Mouse (Mus musculus): ENCODE results near the gene Ubxn11. TPM values are rescaled to one million over a fixed set of nuclear protein-coding genes. Genes with fewer than 3 reads are reported as not detected.

Ubxn11 gene
- polyA plus RNA-seq, 1 experiment from 2014 or later, result 4.4 TPM

DNA sequence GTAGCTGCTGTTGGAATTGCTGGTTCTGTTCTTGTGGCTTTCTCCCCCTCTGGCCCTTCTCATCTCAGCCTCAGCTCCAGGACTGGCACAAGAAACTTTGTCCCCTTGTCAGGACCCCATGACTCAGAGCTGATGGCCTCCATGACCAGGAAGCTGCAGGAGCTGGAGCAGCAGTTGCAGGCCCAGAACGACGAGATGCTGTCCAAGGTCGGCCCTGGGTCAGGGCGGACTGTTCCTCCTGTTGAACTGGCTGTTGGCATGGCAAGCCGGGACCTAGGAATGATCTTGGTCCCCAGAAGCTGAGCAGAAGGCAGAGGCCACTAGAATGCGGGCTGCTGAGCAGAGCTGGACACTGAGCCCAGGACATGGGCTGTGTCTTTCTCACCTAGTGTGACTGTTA, 10.0 kb downstream of the Ubxn11 start:
- Histone ChIP-seq H3K4me3 (replicated peaks) (no peak overlapping the region), H3K9ac (no peak overlapping the region), H3K9me3 (no peaks in the 10 kb centered on the region), H3K36me3 (no peaks in the 10 kb centered on the region), H3K4me1 (replicated peaks) (peaks cover 35% of the 10 kb centered on the region), H3K27me3 (replicated peaks) (no peaks in the 10 kb centered on the region), H3K27ac (no peak overlapping the region), H3K4me2 (replicated peaks) (no peak overlapping the region)
- WGBS, result 60% methylated on average over 6 of the region's 6 CpGs
- no peak for ATAC-seq

DNA sequence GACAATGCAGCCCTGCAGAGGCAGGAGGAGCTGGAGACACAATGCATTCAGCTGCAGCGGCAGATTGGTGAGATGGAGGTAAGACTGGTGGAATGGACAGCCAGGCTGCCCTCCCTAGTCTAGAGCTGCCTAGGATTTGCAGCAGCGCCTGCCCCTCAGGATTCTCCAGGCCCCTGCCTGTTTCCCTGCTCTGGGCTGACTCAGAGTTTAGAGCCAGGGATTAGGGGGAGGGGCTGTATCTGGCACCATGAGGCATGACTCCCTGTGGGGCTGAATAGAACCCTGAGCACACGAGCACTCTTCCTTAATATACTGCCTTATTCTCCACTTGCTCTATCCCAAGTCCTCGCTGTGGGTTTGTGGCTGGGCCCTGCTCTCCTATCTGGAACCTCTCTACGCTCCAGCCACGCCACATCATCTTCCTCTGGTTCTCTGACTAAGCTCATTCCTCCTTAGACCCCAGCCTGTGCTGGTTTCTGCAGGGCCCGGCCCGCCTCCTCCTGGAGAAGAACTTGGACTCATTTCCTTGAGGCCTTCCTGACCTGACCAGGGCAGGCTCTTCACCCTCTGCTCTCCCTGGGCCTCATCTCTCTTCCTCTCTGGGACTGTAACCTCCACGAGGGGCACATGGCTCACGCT, 11.1 kb downstream of the Ubxn11 start:
- no peaks in the 10 kb centered on the region for H3K36me3 ChIP-seq
- no peak; the same call in 1 of the 2 replicates for ATAC-seq
- 0 out of 2 replicates have a peak overlapping the region, but pooled peaks have one; percentile 10 for H3K9ac ChIP-seq
- H3K27me3 ChIP-seq (replicated peaks), result no peaks in the 10 kb centered on the region
- no peak overlapping the region for H3K27ac ChIP-seq
- no peak overlapping the region for H3K4me2 ChIP-seq (replicated peaks)
- no peak overlapping the region for H3K4me3 ChIP-seq (replicated peaks)
- WGBS, result 60% methylated on average over 10 of the region's 10 CpGs
- H3K4me1 ChIP-seq (replicated peaks), result peaks cover 38% of the 10 kb centered on the region
- no peaks in the 10 kb centered on the region for H3K9me3 ChIP-seq

DNA sequence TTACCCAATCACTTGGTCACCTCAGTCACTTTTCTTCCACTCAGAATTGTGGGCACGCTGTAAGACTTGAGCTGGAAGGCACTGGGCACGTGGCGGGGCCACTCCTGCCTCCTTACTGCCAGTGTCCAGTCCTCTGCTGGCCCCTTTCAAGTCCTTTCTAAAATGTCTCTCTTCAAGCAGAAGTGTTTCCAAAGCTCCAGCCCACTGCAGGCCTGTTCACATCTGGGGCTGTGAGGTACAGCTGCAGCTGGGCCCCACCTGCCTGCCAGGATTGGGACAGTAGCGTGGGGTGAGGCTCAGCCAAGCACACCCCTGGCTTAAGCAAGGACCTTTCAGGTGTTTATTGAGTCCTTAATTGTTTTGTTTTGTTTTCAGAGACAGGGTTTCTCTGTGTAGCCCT, 11.7 kb downstream of the Ubxn11 start:
- Histone ChIP-seq H3K36me3 (no peaks in the 10 kb centered on the region), H3K4me1 (replicated peaks) (peaks cover 41% of the 10 kb centered on the region), H3K27ac (no peak overlapping the region; the same call in 1 of the 2 replicates), H3K4me2 (replicated peaks) (no peak overlapping the region), H3K4me3 (replicated peaks) (no peak overlapping the region), H3K27me3 (replicated peaks) (no peaks in the 10 kb centered on the region), H3K9ac (no peak overlapping the region), H3K9me3 (no peaks in the 10 kb centered on the region)
- WGBS, result 91% methylated on average over 4 of the region's 4 CpGs
- ATAC-seq, result no peak

DNA sequence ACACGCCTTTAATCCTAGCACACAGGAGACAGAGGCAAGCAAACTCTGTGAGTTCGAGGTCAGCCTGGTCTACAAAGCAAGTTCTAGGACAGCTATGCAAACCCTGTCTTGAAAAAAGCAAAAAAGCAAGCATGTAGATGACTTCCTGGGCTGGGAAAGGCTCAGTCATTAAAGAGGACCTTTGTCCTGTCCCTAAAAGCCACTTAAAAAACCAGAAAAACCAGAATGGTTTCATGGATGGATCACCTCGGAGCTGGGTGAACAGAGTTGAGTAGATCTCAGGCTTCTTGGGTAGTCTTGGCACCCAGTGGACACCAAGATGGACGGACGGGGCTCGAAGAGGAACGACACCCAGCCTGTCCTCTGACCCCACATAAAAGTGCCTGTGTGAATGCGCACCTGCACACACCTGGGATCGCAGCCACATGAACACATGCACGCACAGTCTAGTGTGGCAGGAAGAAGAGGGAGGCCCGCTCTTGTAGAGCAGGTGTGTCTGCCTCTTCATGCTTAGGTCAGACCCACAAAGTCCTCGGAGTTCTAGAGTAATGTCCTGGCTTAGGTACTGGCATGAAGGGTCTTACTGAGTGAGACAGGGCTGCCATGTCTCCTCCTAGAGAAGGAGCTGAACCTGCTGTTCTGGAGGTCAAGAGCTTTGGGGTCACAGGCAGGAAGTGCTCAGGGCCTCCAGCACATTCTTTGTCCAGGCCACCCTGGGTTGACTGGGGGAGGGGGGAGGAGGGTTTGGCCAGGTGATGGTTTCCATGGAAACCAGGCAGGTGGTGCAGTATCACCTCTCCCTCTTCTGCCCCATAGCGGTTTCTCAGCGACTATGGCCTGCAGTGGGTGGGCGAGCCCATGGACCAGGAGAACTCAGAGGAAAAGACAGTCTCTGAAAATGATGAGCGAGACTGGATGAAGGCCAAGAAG, 13.1 kb downstream of the Ubxn11 start:
- ATAC-seq, result peak; percentile 67
- 71% methylated on average over 16 of the region's 16 CpGs for WGBS
- Histone ChIP-seq H3K27ac (peak overlapping the region; percentile 56; the same call in 1 of the 2 replicates), H3K27me3 (replicated peaks) (no peaks in the 10 kb centered on the region), H3K4me3 (replicated peaks) (no peak overlapping the region), H3K4me1 (replicated peaks) (peaks cover 38% of the 10 kb centered on the region), H3K4me2 (replicated peaks) (peak overlapping the region; percentile 23; the same call in 1 of the 2 replicates), H3K9ac (no peak overlapping the region), H3K9me3 (no peaks in the 10 kb centered on the region), H3K36me3 (no peaks in the 10 kb centered on the region)

DNA sequence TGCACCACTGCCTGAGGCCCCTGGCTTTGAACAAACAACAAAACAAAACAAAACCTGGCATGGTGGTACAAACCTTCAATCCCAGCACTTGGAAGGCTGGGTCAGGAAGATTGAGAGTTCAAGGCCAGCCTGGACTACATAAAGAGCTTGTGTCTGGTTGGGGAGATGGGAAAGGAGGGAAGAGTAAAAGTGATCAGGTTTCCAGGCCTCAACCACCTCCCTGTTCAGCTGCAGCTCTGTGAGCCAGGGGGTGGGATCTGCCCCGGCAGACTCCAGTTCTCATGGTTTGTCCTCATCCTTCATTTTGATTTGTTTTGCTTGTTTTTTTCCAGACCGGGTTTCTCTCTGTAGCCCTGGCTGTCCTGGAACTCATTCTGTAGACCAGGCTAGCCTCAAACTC, 14.1 kb downstream of the Ubxn11 start:
- Histone ChIP-seq H3K4me2 (replicated peaks) (no peak overlapping the region), H3K27ac (no peak overlapping the region), H3K36me3 (no peaks in the 10 kb centered on the region), H3K4me1 (replicated peaks) (peaks cover 45% of the 10 kb centered on the region), H3K9ac (no peak overlapping the region), H3K27me3 (replicated peaks) (no peaks in the 10 kb centered on the region), H3K4me3 (replicated peaks) (no peak overlapping the region), H3K9me3 (no peaks in the 10 kb centered on the region)
- ATAC-seq, result no peak
- 59% methylated on average over 2 of the region's 2 CpGs for WGBS

DNA sequence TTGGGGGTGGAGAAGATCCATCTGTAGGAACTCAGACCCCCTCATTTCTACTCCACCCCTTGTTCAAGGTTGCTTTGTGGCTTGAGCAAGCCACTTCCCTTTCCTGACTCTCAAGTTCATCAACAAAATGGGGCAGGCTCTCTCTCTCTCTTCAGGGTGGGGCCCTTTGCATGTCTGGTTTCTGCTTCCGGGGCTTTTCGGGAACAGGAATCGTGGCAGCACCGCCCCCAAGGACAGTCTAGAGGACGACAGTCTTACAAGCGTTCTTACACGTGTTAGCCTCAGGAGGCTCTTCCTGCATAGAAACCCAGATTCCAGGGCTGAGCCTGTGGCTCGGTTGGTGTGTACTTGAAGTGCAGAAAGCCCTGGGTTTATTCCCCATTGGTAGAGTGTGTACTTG, 14.6 kb downstream of the Ubxn11 start:
- H3K4me3 ChIP-seq (replicated peaks), result no peak overlapping the region
- no peak for ATAC-seq
- no peaks in the 10 kb centered on the region for H3K27me3 ChIP-seq (replicated peaks)
- H3K9ac ChIP-seq, result no peak overlapping the region
- H3K27ac ChIP-seq, result no peak overlapping the region
- H3K9me3 ChIP-seq, result no peaks in the 10 kb centered on the region
- WGBS, result 65% methylated on average over 8 of the region's 8 CpGs
- no peaks in the 10 kb centered on the region for H3K36me3 ChIP-seq
- H3K4me1 ChIP-seq (replicated peaks), result peaks cover 50% of the 10 kb centered on the region
- H3K4me2 ChIP-seq (replicated peaks), result no peak overlapping the region

DNA sequence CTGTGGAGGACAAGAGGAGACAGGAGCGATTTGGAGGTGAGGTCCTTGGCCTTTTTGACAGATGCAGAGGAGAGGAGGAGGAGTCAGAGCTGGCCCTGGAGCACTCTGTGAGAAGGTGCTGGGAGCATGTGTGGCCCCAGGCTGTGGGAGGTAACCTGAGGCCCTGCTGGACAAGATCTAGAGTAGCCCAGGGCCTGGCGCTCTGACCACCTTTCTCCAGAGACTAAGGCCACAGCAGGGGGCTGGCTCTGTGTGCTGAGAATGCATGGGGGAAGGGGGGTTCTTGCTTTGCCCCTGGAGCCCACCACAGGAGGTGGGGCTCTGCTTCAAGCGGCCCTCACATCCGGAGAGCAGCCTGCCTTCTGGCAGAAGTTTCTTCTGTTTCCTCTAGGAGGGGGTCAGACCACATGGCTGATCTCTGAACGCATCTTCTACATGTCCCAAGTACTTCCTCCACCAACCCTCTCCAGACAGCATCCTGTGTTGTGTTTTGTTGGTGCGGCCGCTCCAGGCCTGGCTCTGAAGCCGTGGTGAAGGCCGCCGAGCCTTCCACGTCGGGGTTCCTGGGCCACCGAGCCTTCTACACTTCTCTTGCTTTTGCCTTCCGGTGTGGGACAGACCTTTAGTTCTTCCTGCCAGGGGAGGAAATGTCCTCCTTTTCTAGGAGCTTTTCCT, 15.9 kb downstream of the Ubxn11 start:
- no peaks in the 10 kb centered on the region for H3K36me3 ChIP-seq
- peaks cover 48% of the 10 kb centered on the region for H3K4me1 ChIP-seq (replicated peaks)
- H3K27ac ChIP-seq, result no peak overlapping the region
- 62% methylated on average over 14 of the region's 14 CpGs for whole genome bisulfite sequencing
- no peak overlapping the region for H3K4me2 ChIP-seq (replicated peaks)
- ATAC-seq, result no peak
- H3K9ac ChIP-seq, result no peak overlapping the region
- no peak overlapping the region for H3K4me3 ChIP-seq (replicated peaks)
- no peaks in the 10 kb centered on the region for H3K9me3 ChIP-seq
- no peaks in the 10 kb centered on the region for H3K27me3 ChIP-seq (replicated peaks)

DNA sequence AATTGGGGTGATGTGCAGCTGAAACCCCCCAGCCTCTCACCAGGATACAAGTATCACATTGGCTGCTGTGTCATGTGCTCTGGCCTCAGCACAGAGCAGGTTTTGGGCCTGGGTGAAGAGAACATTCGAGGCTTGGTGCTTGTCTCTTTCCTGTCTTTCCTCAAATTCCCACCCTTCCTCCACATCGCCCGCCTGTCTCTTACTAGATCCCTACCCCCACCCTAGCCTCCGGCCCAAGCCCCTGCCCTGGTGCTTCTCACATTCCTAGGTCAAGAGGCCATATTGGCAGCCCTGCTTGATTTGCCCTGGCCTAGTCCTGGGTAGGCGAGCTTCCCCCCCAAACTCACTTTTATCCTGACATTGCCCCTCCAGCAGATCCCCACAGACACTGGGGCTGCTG, 16.7 kb downstream of the Ubxn11 start:
- no peaks in the 10 kb centered on the region for H3K27me3 ChIP-seq (replicated peaks)
- H3K27ac ChIP-seq, result no peak overlapping the region
- H3K9me3 ChIP-seq, result no peaks in the 10 kb centered on the region
- H3K4me2 ChIP-seq (replicated peaks), result no peak overlapping the region
- H3K4me1 ChIP-seq (replicated peaks), result peaks cover 40% of the 10 kb centered on the region
- no peaks in the 10 kb centered on the region for H3K36me3 ChIP-seq
- 67% methylated on average over 5 of the region's 5 CpGs for WGBS
- ATAC-seq, result no peak
- H3K4me3 ChIP-seq (replicated peaks), result no peak overlapping the region
- no peak overlapping the region for H3K9ac ChIP-seq

DNA sequence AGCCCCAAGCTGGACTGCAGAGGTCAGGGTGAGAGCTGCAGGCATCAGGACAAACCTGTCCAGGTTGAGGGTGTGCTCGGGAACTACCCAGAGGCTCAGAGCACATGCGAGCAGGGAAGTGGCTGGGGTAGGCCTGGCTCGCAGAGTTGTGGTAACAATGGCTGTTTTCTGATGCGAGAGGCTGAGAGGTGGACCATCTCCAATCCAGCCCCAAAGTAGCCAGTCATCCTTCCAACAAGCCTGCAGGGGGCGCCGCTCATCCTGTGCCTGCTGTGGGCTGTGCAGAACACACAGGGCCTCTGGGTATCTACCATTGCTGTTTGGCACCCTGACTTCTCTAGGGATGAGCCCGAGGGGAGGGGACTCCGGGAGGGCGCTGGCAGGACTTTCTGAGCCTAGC, 17.3 kb downstream of the Ubxn11 start:
- no peak for ATAC-seq
- H3K36me3 ChIP-seq, result no peaks in the 10 kb centered on the region
- 69% methylated on average over 9 of the region's 9 CpGs for WGBS
- H3K4me1 ChIP-seq (replicated peaks), result peaks cover 45% of the 10 kb centered on the region
- H3K4me2 ChIP-seq (replicated peaks), result no peak overlapping the region
- H3K9me3 ChIP-seq, result no peaks in the 10 kb centered on the region
- no peak overlapping the region for H3K9ac ChIP-seq
- no peak overlapping the region for H3K27ac ChIP-seq
- no peak overlapping the region for H3K4me3 ChIP-seq (replicated peaks)
- H3K27me3 ChIP-seq (replicated peaks), result no peaks in the 10 kb centered on the region

DNA sequence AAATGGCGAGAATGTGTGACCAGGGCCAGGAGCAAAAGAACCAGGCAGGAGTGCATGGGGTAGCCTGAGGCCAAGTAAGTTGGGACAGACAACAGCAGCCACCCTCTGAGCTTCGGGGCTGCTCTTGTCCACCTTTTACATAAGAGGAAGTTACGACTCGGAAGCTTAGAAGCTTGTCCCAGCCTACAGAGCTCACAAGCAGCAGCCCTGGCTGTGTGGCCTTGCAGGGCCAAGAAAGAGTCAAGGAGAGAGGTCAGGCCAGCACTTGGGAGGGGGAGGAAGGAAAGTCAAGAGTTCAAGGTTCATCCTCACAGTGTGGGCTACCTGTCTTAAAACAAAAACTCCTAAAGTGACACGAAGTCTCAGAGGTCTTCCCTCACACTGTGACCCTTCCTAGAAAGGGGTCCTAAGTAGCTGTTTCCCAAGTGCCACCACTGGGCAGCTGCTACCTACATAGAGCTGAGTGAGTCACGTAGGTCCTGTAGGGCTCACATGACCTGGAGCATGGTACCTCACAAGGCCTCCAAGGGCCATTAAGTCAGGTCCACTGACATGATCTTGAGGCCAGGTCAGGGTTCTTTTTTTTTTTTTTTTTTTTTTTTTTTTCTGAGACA, 17.9 kb downstream of the Ubxn11 start:
- H3K4me1 ChIP-seq (replicated peaks), result peaks cover 47% of the 10 kb centered on the region
- no peak overlapping the region for H3K27ac ChIP-seq
- no peak overlapping the region for H3K4me2 ChIP-seq (replicated peaks)
- no peak for ATAC-seq
- no peak overlapping the region for H3K9ac ChIP-seq
- H3K9me3 ChIP-seq, result no peaks in the 10 kb centered on the region
- WGBS, result 70% methylated on average over 6 of the region's 6 CpGs
- H3K27me3 ChIP-seq (replicated peaks), result no peaks in the 10 kb centered on the region
- H3K36me3 ChIP-seq, result no peaks in the 10 kb centered on the region
- H3K4me3 ChIP-seq (replicated peaks), result no peak overlapping the region

DNA sequence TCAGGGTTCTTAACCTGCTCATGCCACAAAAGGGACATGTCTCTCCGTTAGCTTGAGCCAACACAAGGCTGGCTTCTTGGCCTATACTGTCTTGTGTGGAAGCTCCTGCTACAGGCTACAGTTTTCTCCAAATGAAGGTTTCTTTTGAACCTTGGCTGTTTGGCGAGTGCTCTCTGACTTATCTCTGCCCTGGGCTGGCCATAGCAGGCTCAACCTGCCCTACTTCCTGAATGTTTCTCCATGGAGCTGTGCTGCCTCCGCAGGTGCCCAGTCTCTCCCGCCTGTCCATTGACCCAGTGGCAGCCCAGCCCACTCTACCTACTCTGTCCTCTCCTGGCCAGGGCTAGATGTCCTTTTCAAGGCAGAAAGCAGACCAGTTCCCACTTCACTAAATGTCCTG, 18.5 kb downstream of the Ubxn11 start:
- Histone ChIP-seq H3K27me3 (replicated peaks) (no peaks in the 10 kb centered on the region), H3K27ac (peak overlapping the region; percentile 42; the same call in 1 of the 2 replicates), H3K4me1 (replicated peaks) (peaks cover 41% of the 10 kb centered on the region), H3K36me3 (no peaks in the 10 kb centered on the region), H3K9ac (no peak overlapping the region), H3K4me2 (replicated peaks) (no peak overlapping the region), H3K4me3 (replicated peaks) (no peak overlapping the region), H3K9me3 (no peaks in the 10 kb centered on the region)
- WGBS, result 80% methylated on average over 4 of the region's 4 CpGs
- no peak for ATAC-seq

DNA sequence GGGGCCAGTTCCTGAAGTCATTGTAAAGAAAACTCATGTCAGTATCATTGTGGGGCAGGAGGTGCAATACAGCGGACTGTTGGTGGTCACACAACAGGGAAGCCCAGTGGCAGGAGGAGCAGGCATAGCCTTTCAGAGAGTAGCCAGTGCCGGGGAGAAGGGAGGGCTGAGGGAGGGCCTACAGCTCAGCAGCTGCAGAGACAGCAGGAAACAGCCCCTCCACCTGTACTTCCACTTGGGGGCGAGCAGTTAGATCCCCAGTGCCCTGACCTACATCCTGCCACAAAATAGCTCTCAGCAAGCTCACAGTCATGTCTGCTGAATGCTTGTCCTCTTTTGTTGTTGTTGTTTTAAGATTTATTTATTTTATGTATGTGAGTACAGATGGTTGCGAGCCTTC, 19.2 kb downstream of the Ubxn11 start:
- no peak overlapping the region for H3K4me3 ChIP-seq (replicated peaks)
- H3K4me2 ChIP-seq (replicated peaks), result no peak overlapping the region
- ATAC-seq, result no peak
- H3K9ac ChIP-seq, result no peak overlapping the region
- no peaks in the 10 kb centered on the region for H3K9me3 ChIP-seq
- H3K27ac ChIP-seq, result 0 out of 2 replicates have a peak overlapping the region, but pooled peaks have one; percentile 42
- no peaks in the 10 kb centered on the region for H3K36me3 ChIP-seq
- peaks cover 42% of the 10 kb centered on the region for H3K4me1 ChIP-seq (replicated peaks)
- H3K27me3 ChIP-seq (replicated peaks), result no peaks in the 10 kb centered on the region
- 43% methylated on average over 4 of the region's 4 CpGs for WGBS

All from intestine, embryonic 15.5 days (tissue).